In the genomic region with DNA sequence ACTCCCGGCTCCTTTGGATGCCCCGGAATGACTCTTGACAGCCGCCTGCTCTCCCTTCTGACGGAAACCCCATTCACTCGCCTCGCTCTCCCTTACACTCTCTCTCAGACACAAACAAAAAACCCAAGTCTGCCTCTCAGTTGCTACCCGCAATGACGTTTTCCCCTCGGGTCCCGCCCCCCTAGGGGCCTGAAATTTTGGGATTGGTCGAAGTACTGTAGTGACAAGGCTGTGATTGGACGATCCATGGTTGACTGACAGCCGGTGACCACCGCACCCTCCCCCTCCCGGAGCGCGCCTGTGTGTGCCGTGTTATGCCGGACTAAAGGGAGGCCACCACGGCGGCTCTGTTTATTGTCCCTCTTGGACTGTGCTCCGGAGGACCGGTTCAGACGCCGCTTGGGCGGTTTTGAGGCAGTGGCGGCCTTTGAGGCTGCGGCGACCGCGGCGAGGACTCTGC, we compare ENCODE assay signal across 7 mouse cellular contexts. TPM values are rescaled to one million over a fixed set of nuclear protein-coding genes. Genes with fewer than 3 reads are reported as not detected.
DNase-seq lines count a peak whose midpoint lies in the region; ATAC-seq lines count a peak whose summit lies in the region.

Top2b (plus strand) TSS at position 302 of the 460 bp plus-strand sequence.

- peak within 1 kb of the TSS; percentile 93 for H3K4me3 ChIP-seq in embryonic facial prominence, embryonic 11.5 days (ENCODE audit: low read depth, low read length)
- peak within 1 kb of the TSS; percentile 95 for H3K4me3 ChIP-seq in limb, embryonic 10.5 days
- peak within 1 kb of the TSS; percentile 94 for H3K4me3 ChIP-seq in midbrain, embryonic 13.5 days (replicated peaks)

- peak; percentile 98 for DNase-seq in adrenal gland, postnatal 14 days
- DNase-seq in embryonic facial prominence, embryonic 11.5 days (ENCODE audit: low spot score), result peak; percentile 98
- DNase-seq in kidney, adult 11 months, result peak; percentile 98
- peak; percentile 95 for DNase-seq in limb, embryonic 10.5 days (ENCODE audit: low spot score)
- DNase-seq in spleen, adult 12 weeks (ENCODE audit: low spot score), result peak; percentile 98

- H3K9me3 ChIP-seq in embryonic facial prominence, embryonic 11.5 days (replicated peaks; ENCODE audit: control insufficient read depth, low read length), result no peaks in the 10 kb centered on the region
- H3K9me3 ChIP-seq in limb, embryonic 10.5 days (replicated peaks), result no peaks in the 10 kb centered on the region
- H3K9me3 ChIP-seq in midbrain, embryonic 13.5 days, result no peaks in the 10 kb centered on the region

- H3K4me1 ChIP-seq in embryonic facial prominence, embryonic 11.5 days (ENCODE audit: control insufficient read depth, insufficient read depth, low read length), result no peaks in the 10 kb centered on the region; the same call in 1 of the 2 replicates
- H3K4me1 ChIP-seq in limb, embryonic 10.5 days, result peaks cover 17% of the 10 kb centered on the region
- peaks cover 34% of the 10 kb centered on the region for H3K4me1 ChIP-seq in midbrain, embryonic 13.5 days (replicated peaks)

- ATAC-seq in embryonic facial prominence, embryonic 11.5 days (replicated peaks; ENCODE audit: insufficient number of reproducible peaks, low FRiP score, low TSS enrichment, low read depth), result peak; percentile 100
- ATAC-seq in granulocyte monocyte progenitor cell, adult 5-6 weeks (replicated peaks; ENCODE audit: poor library complexity, severe bottlenecking), result peak; percentile 82
- ATAC-seq in midbrain, embryonic 13.5 days, result peak; percentile 99

- H3K9ac ChIP-seq in embryonic facial prominence, embryonic 11.5 days (replicated peaks; ENCODE audit: low read length), result peak within 1 kb of the TSS; percentile 98
- H3K9ac ChIP-seq in midbrain, embryonic 13.5 days (replicated peaks), result peak within 1 kb of the TSS; percentile 100

- H3K27me3 ChIP-seq in embryonic facial prominence, embryonic 11.5 days (ENCODE audit: control insufficient read depth, insufficient read depth, low read length), result no peaks in the 10 kb centered on the region
- H3K27me3 ChIP-seq in limb, embryonic 10.5 days (ENCODE audit: low read depth, poor library complexity, severe bottlenecking), result no peaks in the 10 kb centered on the region
- H3K27me3 ChIP-seq in midbrain, embryonic 13.5 days, result no peaks in the 10 kb centered on the region

- H3K4me2 ChIP-seq in embryonic facial prominence, embryonic 11.5 days (ENCODE audit: low read depth, low read length), result peak within 1 kb of the TSS; percentile 63
- peak within 1 kb of the TSS; percentile 80 for H3K4me2 ChIP-seq in midbrain, embryonic 13.5 days (replicated peaks)

- WGBS in embryonic facial prominence, embryonic 11.5 days, result under 1% methylated on average over 32 of the region's 32 CpGs
- WGBS in limb, embryonic 10.5 days, result under 1% methylated on average over 32 of the region's 32 CpGs
- WGBS in midbrain, embryonic 13.5 days, result under 1% methylated on average over 32 of the region's 32 CpGs

- peak within 1 kb of the TSS; percentile 96 for H3K27ac ChIP-seq in embryonic facial prominence, embryonic 11.5 days (replicated peaks; ENCODE audit: low read depth, low read length)
- peak within 1 kb of the TSS; percentile 99 for H3K27ac ChIP-seq in limb, embryonic 10.5 days
- peak within 1 kb of the TSS; percentile 100 for H3K27ac ChIP-seq in midbrain, embryonic 13.5 days

- no peaks in the 10 kb centered on the region for H3K36me3 ChIP-seq in embryonic facial prominence, embryonic 11.5 days (replicated peaks; ENCODE audit: control insufficient read depth, insufficient read depth, low read depth, low read length)
- peaks cover 11% of the 10 kb centered on the region; the same call in 1 of the 2 replicates for H3K36me3 ChIP-seq in limb, embryonic 10.5 days
- no peaks in the 10 kb centered on the region for H3K36me3 ChIP-seq in midbrain, embryonic 13.5 days

RNA-seq across cellular contexts. Expression of gene Top2b, which starts in this region (rescaled TPM):
- 74.9 and 80.4 TPM in 2 replicates for total RNA-seq in adrenal gland, postnatal 14 days (2021)
- polyA plus RNA-seq in embryonic facial prominence, embryonic 11.5 days (2014; fragmentation: Nextera tagmentation; extraction: Ambion mirVana), result 143 and 166 TPM in 2 replicates
- 84.8 and 111 TPM in 2 replicates for total RNA-seq in granulocyte monocyte progenitor cell, adult 5-6 weeks (2014; fragmentation: Nextera tagmentation)
- total RNA-seq in granulocyte monocyte progenitor cell, adult 5-6 weeks (2017), result 125 and 160 TPM in 2 replicates
- 65.6 and 83.7 TPM in 2 replicates for polyA plus RNA-seq in limb, embryonic 10.5 days (2016; fragmentation: Nextera tagmentation; extraction: Ambion mirVana)
- polyA plus RNA-seq in midbrain, embryonic 13.5 days (2015; fragmentation: Nextera tagmentation; extraction: Ambion mirVana), result 118 and 130 TPM in 2 replicates

Comparison
In these comparisons a context has a peak if more than half of its experiments do, and no peak if none do; other contexts are left out.
1. Peak in every context shown above with its lines: DNase-seq, ATAC-seq, H3K4me3 ChIP-seq and H3K27ac ChIP-seq.